ENCODE assay signal across 9 mouse cellular contexts in genomic region chr9:100382492-100382891, GRCm38 (mm10).
DNase-seq lines count a peak whose midpoint lies in the region; ATAC-seq and TF ChIP-seq lines count a peak whose summit lies in the region.
"Had no signal": no experiment of that assay in that cellular context is flagged by ENCODE, and none has a peak within 500 bp of the region (broad histone marks: within the 10 kb centered on the region; RNA-seq: fewer than 3 reads in every experiment).

No protein-coding gene starts in this region.

- ATAC-seq in neural tube, embryonic 15.5 days (ENCODE audit: low FRiP score) = no peak

- H3K79me2 ChIP-seq in liver, adult 2 months (ENCODE audit: control insufficient read depth, insufficient read depth, low read length) = no peaks in the 10 kb centered on the region

- no peaks in the 10 kb centered on the region for H3K36me3 ChIP-seq in neural tube, embryonic 15.5 days
- H3K36me3 ChIP-seq in embryonic facial prominence, embryonic 10.5 days (replicated peaks) = no peaks in the 10 kb centered on the region
- no peaks in the 10 kb centered on the region for H3K36me3 ChIP-seq in liver, adult 2 months (ENCODE audit: control insufficient read depth, insufficient read depth, low read length)
- H3K36me3 ChIP-seq: heart, embryonic 13.5 days had no signal

- H3K9me3 ChIP-seq in neural tube, embryonic 15.5 days (replicated peaks) = no peaks in the 10 kb centered on the region
- H3K9me3 ChIP-seq in embryonic facial prominence, embryonic 10.5 days = no peaks in the 10 kb centered on the region
- H3K9me3 ChIP-seq: heart, embryonic 13.5 days had no signal

- peak; percentile 70 for DNase-seq in neural tube, embryonic 10.5 days (ENCODE audit: extremely low spot score, low spot score)
- peak; percentile 80 for DNase-seq in adrenal gland, postnatal 25 days
- peak; percentile 77 for DNase-seq in embryonic facial prominence, embryonic 10.5 days (ENCODE audit: low spot score)
- DNase-seq in kidney, adult 8-10 months = peak; percentile 7 to 73
- peak; percentile 30 for DNase-seq in liver, adult 2 months (ENCODE audit: extremely low read depth, low read depth, low spot score)
- peak; percentile 73 to 84 for DNase-seq in right cerebral cortex, adult 2 months (ENCODE audit: low spot score in 2 of 2)
- peak; percentile 82 for DNase-seq in urinary bladder, postnatal 25 days (ENCODE audit: low spot score)

- no peak overlapping the region for H3K4me2 ChIP-seq in neural tube, embryonic 15.5 days
- H3K4me2 ChIP-seq: heart, embryonic 13.5 days had no signal

- TF ChIP-seq CTCF in liver, adult 2 months (IDR thresholded peaks at IDR 0.05; ENCODE audit: low read depth, low read length) = peak; percentile 84

- H3K27ac ChIP-seq in neural tube, embryonic 15.5 days (replicated peaks) = no peak overlapping the region
- H3K27ac ChIP-seq in embryonic facial prominence, embryonic 10.5 days (replicated peaks) = no peak overlapping the region
- H3K27ac ChIP-seq in liver, adult 2 months (replicated peaks; ENCODE audit: insufficient read depth, low read depth, low read length) = no peak overlapping the region
- H3K27ac ChIP-seq: heart, embryonic 13.5 days had no signal

- 63% methylated on average over 5 of the region's 5 CpGs for WGBS in neural tube, embryonic 15.5 days
- WGBS in embryonic facial prominence, embryonic 10.5 days = 58% methylated on average over 5 of the region's 5 CpGs
- 50% methylated on average over 5 of the region's 5 CpGs for WGBS in liver, adult 2 months

- TF ChIP-seq POLR2A in liver, adult 2 months (IDR thresholded peaks at IDR 0.05; ENCODE audit: extremely low read depth, insufficient read depth, low read length) = no peak

- no peak overlapping the region for H3K4me3 ChIP-seq in neural tube, embryonic 15.5 days (replicated peaks)
- no peak overlapping the region for H3K4me3 ChIP-seq in embryonic facial prominence, embryonic 10.5 days
- H3K4me3 ChIP-seq in liver, adult 2 months (ENCODE audit: insufficient read depth, low read depth, low read length) = no peak overlapping the region
- H3K4me3 ChIP-seq: heart, embryonic 13.5 days had no signal

- H3K4me1 ChIP-seq in neural tube, embryonic 15.5 days = no peaks in the 10 kb centered on the region
- peaks cover 7% of the 10 kb centered on the region for H3K4me1 ChIP-seq in embryonic facial prominence, embryonic 10.5 days
- no peaks in the 10 kb centered on the region for H3K4me1 ChIP-seq in liver, adult 2 months (ENCODE audit: control insufficient read depth, insufficient read depth, low read length)
- H3K4me1 ChIP-seq: heart, embryonic 13.5 days had no signal

- no peaks in the 10 kb centered on the region for H3K27me3 ChIP-seq in neural tube, embryonic 15.5 days (replicated peaks)
- H3K27me3 ChIP-seq in embryonic facial prominence, embryonic 10.5 days (replicated peaks; ENCODE audit: low read depth, poor library complexity, severe bottlenecking) = no peaks in the 10 kb centered on the region
- H3K27me3 ChIP-seq in liver, adult 2 months (ENCODE audit: control insufficient read depth, insufficient read depth, low read length) = no peaks in the 10 kb centered on the region
- H3K27me3 ChIP-seq: heart, embryonic 13.5 days had no signal

- no peak overlapping the region for H3K9ac ChIP-seq in neural tube, embryonic 15.5 days (replicated peaks)
- no peak overlapping the region for H3K9ac ChIP-seq in liver, adult 2 months (ENCODE audit: low read depth, low read length)
- H3K9ac ChIP-seq: heart, embryonic 13.5 days had no signal

Comparison
In these comparisons a context has a peak if more than half of its experiments do, and no peak if none do; other contexts are left out.
1. DNase-seq: peak in every context shown above with its lines; median percentile 82 in urinary bladder, postnatal 25 days; 80 in adrenal gland, postnatal 25 days; 78 in right cerebral cortex, adult 2 months; 77 in embryonic facial prominence, embryonic 10.5 days; 70 in neural tube, embryonic 10.5 days; 40 in kidney, adult 8-10 months; 30 in liver, adult 2 months.